Mouse (Mus musculus): ENCODE measurements at regions not wholly inside any gene's neighbourhood (a gene's known extent, or its start where the extent isn't known, plus 50 kb on each side); places are given as distances from the start of the nearest gene placed in this dataset.
"Not testable (repeated sequence)": the region's sequence is repeated elsewhere in the genome, so short reads cannot be mapped to it uniquely, and the experiment has no call there.

DNA sequence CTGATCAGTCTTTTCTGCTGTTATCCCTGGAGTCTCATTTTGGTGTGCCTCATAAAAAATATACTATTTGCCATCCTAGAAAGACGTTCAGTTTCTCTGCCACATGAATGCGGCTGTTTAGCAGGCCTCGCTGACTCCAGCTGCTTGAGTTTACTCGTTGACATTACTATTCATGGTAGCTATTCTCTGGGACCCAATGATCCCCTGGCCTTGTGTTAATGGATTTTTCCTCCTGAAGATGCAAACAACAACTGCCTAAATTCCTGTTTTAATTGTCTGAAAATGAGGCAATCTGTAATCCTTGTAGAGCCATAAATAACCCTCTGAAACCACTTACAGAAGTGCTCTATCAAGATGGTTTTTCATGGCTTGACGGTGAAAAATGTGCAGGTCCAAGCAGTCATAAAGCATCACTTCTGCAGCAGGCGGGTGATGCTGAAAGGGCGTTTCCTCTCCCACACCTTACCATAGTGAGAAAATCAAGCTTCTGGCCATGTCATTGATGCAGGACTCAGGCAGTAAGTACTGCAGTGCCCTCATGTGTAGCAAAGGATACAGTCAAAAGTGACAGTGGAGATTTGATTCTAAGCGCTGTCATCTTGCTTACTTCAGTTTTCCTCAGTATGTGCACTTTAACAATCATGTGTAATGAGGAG lies 419.7 kb upstream of the Lrp1b start:
- no peak for DNase-seq

DNA sequence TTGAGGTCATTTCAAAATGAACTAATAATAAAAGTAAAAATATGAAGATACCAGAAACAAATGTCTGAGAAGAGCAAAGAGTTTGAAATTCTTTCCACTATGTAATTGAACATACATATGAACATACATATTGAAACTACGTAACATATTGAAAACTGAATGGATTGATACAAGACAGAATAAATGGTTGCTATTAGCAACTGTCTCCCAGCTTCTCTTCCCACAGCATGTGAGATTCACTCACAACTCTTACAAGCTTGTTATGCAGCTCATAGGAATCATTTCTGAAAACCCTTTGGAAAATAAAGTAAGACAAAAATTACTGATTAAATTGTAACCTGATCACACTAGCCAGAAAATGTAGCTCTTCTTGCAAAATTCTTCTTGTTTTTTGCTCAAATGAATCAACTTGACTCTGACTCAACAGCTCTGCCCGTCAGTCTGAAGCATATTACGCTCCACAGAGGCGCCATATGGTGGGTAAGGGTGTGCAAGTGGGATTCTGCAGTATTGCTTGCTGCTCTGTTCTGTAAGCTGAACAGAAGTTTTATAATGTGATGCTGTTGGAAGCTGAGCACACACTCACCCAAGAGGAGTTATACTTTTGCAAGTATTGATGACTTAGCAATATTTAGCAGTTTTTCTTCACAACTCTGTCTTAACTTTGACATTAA lies 444.3 kb upstream of the Lrp1b start:
- DNase-seq, result no peak

DNA sequence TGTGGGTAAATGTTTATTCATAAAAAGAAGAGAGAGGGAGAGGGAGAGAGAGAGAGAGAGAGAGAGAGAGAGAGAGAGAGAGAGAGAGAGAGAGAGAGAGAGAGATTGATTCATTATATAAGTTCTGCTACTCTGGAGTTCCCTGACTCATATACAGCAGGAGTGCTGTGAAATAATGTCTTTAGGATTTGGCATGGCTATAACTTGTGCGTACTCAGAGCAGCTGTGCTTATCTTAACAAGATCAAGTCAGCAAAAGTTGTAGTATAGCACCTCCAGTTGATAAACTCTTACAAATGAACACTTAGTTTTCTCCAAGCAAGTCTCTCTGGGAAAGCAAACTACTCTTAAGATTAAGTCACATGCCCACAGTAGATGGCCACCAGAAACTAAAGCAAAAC lies 435.3 kb upstream of the Kynu start:
- DNase-seq, result no peak

- DNase-seq, result no peak
Observed at GRCm38 (mm10) chr2:43153574-43153973, 401.6 kb upstream of the Kynu start.

DNA sequence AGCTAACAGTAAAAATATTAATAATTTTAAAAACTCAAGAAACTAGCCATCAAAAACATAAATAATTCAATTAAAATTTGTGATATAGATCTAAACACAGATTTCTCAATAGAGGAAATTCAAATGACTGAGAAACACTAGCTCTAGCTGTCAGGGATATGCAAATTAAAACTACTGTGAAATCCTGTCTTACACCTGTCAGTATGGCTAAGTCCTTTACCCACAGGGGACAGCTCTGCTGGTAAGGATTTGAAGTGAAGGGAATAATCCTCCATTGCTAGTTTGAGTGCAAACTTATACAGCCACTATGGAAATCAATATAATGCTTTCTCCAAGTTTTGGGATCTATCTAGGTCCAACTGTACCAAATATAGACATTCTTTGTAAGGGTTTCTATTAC lies 373.0 kb upstream of the Kynu start:
- DNase-seq, result no peak

GRCm38 (mm10) chr2:43195531-43195930 lies 359.6 kb upstream of the Kynu start:
- not testable (repeated sequence) for DNase-seq

- DNase-seq, result no peak
Observed at GRCm38 (mm10) chr2:43208223-43208622, 346.9 kb upstream of the Kynu start.

DNA sequence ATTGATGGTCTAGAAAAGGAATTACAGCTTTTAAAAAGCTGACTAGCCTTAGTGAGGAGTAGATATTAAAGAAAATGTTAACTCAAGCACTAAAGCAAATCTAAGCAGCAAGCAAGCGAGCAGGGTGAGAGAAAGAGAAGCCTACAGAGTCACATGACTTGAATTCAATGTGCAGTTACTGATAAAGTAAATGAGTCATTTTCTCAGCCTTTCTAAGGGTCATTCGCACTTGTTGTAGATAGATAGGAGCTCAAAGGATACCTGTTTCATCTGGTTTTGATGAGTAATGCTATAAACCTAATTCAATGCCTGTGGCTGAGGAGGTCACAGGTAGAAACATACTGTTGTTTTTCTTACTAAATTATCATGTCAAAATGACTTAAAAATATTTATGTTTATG lies 341.2 kb upstream of the Kynu start:
- DNase-seq, result no peak

DNA sequence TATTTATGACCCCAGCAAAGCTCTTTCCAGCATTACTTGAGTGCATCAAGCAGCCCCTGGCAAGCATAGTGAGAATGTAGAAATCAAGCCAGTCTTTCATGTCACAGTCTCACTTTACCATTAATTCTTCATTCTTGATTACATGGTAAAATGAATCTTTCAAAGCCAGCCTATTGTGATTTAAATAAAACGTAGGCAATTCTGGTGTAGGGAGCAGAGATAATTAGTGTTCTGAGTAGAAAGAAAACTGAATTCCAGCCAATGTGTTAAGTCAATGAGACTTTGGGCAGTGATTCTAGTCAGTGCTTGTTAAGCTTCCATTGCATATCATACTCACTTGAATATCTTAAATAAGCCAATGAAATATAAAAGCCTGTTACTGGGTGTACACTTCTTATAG lies 338.0 kb upstream of the Kynu start:
- DNase-seq, result no peak

DNA sequence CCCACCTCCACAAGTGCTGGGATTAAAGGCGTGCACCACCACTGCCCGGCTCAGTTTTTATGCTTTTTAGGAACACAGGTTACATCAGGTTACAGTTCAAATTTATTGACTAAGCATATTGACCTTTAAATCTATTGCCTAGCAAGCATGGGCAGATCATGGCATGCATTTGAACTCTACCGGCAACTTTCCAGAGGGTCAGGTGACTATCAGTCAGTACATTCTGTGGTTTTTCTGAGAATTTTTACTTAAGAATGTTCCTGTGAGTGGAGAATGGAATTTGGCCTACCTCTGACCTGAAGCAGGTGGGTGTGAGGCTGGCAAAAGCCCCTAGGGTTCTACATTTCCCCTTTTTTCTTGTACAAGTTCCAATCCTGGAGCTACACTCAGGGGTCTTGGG lies 332.4 kb upstream of the Kynu start:
- no peak for DNase-seq

- not testable (repeated sequence) for DNase-seq
Observed at GRCm38 (mm10) chr2:43224728-43225127, 330.4 kb upstream of the Kynu start.

GRCm38 (mm10) chr2:43246786-43247185 lies 308.3 kb upstream of the Kynu start:
- DNase-seq, result no peak

GRCm38 (mm10) chr2:43248671-43249070 lies 306.5 kb upstream of the Kynu start:
- no peak for DNase-seq

- DNase-seq, result no peak
Observed at GRCm38 (mm10) chr2:43254709-43255108, 300.4 kb upstream of the Kynu start.

- DNase-seq, result no peak
Observed at GRCm38 (mm10) chr2:43270802-43271201, 284.3 kb upstream of the Kynu start.

DNA sequence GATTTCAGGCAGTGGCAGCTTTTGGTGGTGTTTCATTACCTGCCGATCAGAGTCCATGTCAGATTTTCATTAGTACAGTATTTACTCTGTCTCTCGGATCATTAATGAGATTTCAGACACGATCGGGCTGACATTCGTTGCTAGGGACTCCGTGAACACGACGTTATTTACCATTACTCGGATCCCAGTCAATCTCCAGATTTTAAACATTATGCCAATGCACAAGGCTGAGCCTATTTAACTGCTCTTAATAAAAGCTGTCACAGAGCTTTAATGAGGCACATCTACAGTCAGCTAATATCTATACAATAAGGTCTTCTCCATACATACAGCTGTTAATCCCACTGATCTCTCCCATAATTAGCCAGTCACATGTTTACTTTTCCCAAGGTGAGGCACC lies 283.0 kb upstream of the Kynu start:
- DNase-seq, result no peak

DNA sequence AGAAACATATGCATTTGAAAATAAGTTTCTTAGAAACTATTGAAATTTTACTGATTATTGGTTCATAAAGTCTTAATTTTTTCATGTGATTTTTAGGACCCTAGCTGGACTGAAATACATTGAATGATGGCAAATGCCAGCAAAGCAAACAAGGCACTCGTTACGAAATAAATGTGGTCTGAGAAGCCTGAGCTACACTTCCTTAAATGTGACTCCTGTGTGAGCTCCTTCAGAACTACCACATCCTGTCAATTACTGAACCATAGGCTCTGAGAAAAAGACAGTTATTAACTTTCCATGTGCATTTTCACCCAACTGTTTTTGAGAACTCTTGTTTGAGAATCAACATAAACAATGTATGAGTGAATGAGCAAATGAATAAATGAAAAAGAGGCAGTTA lies 281.1 kb upstream of the Kynu start:
- no peak for DNase-seq

GRCm38 (mm10) chr2:43295801-43296200 lies 259.3 kb upstream of the Kynu start:
- no peak for DNase-seq

- DNase-seq, result no peak
Observed at GRCm38 (mm10) chr2:43323836-43324235, 231.3 kb upstream of the Kynu start.

GRCm38 (mm10) chr2:43364301-43364700 lies 190.8 kb upstream of the Kynu start:
- no peak for DNase-seq

DNA sequence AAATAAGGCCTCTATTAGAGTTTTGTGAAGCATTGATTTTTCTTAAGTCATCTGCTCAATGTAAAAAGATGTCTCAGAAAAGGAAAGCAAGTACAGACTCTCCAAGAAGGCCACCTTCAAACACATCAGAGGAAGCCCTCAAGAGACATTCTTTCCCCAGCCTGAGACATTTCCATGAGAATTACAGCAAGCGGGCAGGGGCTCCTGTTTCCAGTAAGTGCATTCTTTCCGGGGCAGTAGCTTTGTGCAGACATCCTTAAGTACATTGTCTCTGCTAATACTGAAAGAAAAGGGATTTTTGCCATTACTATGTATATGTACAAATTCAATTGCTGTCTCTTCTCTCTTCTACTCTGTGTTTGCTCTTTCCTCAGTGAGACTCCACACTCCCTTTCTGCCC lies 189.3 kb upstream of the Kynu start:
- no peak for DNase-seq

- DNase-seq, result no peak
Observed at GRCm38 (mm10) chr2:43403348-43403747, 151.8 kb upstream of the Kynu start.

GRCm38 (mm10) chr2:43404163-43404967 lies 150.8 kb upstream of the Kynu start:
- DNase-seq, result peak; percentile 10

- no peak for DNase-seq
Observed at GRCm38 (mm10) chr2:43437251-43437650, 117.9 kb upstream of the Kynu start.
